Mouse (Mus musculus): ENCODE data around the gene Smpdl3b. TPM values are rescaled to one million over a fixed set of nuclear protein-coding genes. Genes with fewer than 3 reads are reported as not detected.
"Not testable (repeated sequence)": the region's sequence is repeated elsewhere in the genome, so short reads cannot be mapped to it uniquely, and the experiment has no call there.

The Smpdl3b gene
- polyA plus RNA-seq, 1 experiment: not detected

DNA sequence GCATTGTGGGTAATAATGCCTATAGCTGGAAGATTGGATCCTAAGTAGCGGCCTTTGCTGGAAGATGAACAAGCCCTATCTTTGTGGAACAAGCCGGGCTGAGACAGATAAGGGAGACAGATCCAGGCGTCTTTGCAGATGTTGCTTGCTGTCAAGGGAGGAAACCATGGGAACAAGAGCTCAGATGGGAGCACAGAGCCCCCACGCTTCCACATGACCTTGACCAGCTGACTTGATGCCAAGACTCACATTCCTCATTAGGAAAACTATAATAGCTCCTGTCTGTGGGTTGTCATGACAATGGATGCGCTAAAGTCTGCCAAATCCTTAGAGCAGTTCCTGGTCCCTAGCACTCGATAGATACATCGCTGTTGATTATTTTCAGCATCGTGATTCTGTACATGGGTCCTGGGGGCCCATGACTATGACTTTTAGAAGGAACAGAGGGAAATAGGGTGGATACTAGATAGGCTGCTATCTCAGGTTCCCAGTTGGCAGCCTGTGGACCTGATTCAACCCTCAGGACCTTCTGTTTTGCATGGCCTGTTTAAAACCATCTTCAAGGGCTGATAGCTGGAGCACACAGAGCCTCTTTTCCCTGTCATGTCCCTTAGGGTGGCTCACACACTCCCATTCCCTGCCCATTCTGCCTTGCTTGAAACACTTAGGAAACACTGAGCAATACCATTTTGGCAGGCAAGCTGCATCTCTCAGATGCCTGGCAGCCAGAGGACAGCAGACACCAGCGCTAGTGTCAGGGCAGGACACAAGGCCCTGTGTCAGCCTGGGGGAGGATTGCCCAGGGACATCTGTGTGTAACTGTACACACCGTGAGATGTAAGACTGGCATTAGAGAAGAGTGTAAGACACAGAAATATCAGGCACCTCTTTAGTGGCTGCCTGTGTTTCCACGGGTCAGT is 12.8 kb downstream of the Smpdl3b start:
- peaks cover 7% of the 10 kb centered on the region; the same call in 1 of the 2 replicates for H3K4me1 ChIP-seq (ENCODE audit: control insufficient read depth, insufficient read depth, low read length)
- 41% methylated on average over 11 of the region's 11 CpGs for WGBS
- H3K27ac ChIP-seq (ENCODE audit: insufficient read depth, low read depth, low read length): no peak overlapping the region; the same call in 1 of the 2 replicates
- TF ChIP-seq POLR2A (IDR thresholded peaks at IDR 0.05; ENCODE audit: insufficient read depth, low read depth, low read length): no peak
- no peak for TF ChIP-seq CTCF (IDR thresholded peaks at IDR 0.05; ENCODE audit: insufficient read depth, low read depth, low read length)
- no peak overlapping the region for H3K4me3 ChIP-seq (ENCODE audit: insufficient read depth, low read depth, low read length)

DNA sequence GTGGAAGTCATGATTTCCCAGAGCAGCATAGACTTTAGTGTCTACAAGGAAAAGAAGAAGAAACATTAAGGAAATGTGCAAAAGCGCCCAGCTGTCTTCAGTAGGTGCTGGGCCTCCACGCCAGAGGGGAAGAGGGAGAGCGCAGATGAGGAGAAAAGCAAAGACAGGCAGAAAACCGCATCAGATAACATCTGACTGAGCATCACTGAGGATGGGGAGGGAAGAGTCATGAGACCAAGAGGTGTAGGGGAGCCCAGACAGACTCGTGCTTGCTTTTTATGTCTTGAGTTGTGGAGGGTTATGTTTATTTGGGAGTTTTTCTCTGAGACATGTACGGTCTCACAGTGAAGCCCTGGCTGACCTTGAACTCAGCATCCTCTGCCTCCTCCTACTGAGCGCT is 15.6 kb downstream of the Smpdl3b start:
- WGBS: 94% methylated on average over 7 of the region's 7 CpGs
- TF ChIP-seq POLR2A (IDR thresholded peaks at IDR 0.05; ENCODE audit: insufficient read depth, low read depth, low read length) (no peak), CTCF (IDR thresholded peaks at IDR 0.05; ENCODE audit: insufficient read depth, low read depth, low read length) (no peak)
- Histone ChIP-seq H3K4me1 (ENCODE audit: control insufficient read depth, insufficient read depth, low read length) (peaks cover 7% of the 10 kb centered on the region; the same call in 1 of the 2 replicates), H3K27ac (ENCODE audit: insufficient read depth, low read depth, low read length) (no peak overlapping the region), H3K4me3 (ENCODE audit: insufficient read depth, low read depth, low read length) (no peak overlapping the region)

DNA sequence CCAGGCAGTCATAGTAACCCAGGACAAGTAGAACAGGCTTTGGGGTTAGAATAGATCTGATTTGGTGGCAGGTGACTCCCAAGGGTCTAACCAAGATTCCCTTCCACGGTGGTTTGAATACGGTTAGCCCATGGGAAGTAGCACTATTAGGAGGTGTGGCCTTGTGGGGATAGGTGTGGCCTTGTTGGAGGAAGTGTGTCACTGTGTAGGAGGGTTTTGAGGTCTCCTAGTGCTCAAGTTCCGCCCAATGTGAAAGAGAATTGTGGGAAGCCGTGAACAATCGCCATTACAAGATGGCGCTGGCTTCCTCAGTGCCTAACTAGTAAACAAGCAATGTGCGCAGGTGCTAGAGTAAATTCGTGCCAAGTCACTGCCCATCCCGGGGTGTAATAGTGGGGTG is 19.9 kb downstream of the Smpdl3b start:
- H3K27ac ChIP-seq (ENCODE audit: insufficient read depth, low read depth, low read length); H3K4me3 ChIP-seq (ENCODE audit: insufficient read depth, low read depth, low read length); H3K4me1 ChIP-seq (ENCODE audit: control insufficient read depth, insufficient read depth, low read length): not testable (repeated sequence)
- 93% methylated on average over 9 of the region's 9 CpGs for WGBS

DNA sequence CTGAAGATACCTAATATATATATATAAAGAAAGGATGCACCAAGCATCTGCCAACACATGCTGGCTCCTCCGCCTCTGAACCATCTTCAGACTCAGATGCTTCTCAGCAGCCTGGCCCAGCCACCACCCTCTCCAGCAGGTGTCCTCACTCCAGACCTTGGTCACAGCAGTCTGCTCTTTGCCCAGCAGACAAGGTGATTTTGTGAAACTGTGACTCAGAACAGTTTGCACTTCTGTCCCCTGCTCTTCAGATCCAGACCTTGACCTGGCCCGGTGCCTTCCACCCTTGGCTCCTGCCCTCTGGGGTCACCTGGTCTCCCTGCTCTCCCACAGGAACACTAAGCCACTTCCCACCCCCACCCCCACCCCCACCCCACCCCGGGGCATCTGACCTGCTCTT is 21.2 kb downstream of the Smpdl3b start:
- H3K4me1 ChIP-seq (ENCODE audit: control insufficient read depth, insufficient read depth, low read length): peaks cover 7% of the 10 kb centered on the region
- 69% methylated on average over 3 of the region's 3 CpGs for WGBS
- H3K4me3 ChIP-seq (ENCODE audit: insufficient read depth, low read depth, low read length): no peak overlapping the region
- no peak overlapping the region for H3K27ac ChIP-seq (ENCODE audit: insufficient read depth, low read depth, low read length)
- TF ChIP-seq CTCF (IDR thresholded peaks at IDR 0.05; ENCODE audit: insufficient read depth, low read depth, low read length): no peak
- no peak for TF ChIP-seq POLR2A (IDR thresholded peaks at IDR 0.05; ENCODE audit: insufficient read depth, low read depth, low read length)

DNA sequence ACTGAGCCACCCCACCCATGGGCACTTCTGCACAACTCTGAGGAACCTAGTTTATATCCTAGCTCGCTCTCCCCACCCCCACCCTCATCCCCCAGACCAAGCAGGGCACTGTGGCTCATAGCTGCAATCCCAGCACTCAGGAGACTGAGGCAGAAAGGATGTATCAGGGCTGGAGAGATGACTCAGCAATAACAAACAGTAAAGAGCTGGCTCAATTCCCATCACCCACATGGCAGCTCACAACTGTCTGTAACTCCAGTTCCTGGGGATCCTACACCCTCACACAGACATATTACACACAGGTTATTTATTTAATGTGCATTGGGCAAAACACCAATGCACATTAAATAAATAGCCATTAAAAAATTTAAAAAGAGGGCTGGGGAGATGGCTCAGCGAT is 21.7 kb downstream of the Smpdl3b start:
- H3K27ac ChIP-seq (ENCODE audit: insufficient read depth, low read depth, low read length): no peak overlapping the region
- peaks cover 7% of the 10 kb centered on the region for H3K4me1 ChIP-seq (ENCODE audit: control insufficient read depth, insufficient read depth, low read length)
- TF ChIP-seq CTCF (IDR thresholded peaks at IDR 0.05; ENCODE audit: insufficient read depth, low read depth, low read length) (no peak), POLR2A (IDR thresholded peaks at IDR 0.05; ENCODE audit: insufficient read depth, low read depth, low read length) (no peak)
- no peak overlapping the region for H3K4me3 ChIP-seq (ENCODE audit: insufficient read depth, low read depth, low read length)
- WGBS: 73% methylated on average over 2 of the region's 2 CpGs

DNA sequence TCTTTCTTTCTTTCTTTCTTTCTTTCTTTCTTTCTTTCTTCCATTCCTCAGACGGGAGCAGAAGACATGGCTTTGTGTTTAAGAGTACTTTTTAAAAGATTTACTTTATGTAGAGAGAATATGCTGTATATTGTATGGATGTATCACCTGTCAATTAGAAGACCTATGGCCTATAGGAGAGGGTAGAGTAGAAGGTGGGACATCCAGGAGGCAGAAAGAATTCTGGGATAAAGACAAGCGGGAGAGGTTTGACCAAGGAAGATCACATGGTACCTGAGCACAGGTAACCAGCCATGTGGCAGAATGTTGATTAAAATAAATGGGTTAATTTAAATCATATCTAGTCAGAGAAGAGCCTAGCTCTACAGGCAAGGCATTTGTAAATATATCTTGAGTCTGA is 22.3 kb downstream of the Smpdl3b start:
- Histone ChIP-seq H3K4me3 (ENCODE audit: insufficient read depth, low read depth, low read length) (no peak overlapping the region), H3K27ac (ENCODE audit: insufficient read depth, low read depth, low read length) (no peak overlapping the region), H3K4me1 (ENCODE audit: control insufficient read depth, insufficient read depth, low read length) (peaks cover 7% of the 10 kb centered on the region)
- TF ChIP-seq CTCF (IDR thresholded peaks at IDR 0.05; ENCODE audit: insufficient read depth, low read depth, low read length) (no peak), POLR2A (IDR thresholded peaks at IDR 0.05; ENCODE audit: insufficient read depth, low read depth, low read length) (no peak)
- 92% methylated on average over 2 of the region's 2 CpGs for WGBS

DNA sequence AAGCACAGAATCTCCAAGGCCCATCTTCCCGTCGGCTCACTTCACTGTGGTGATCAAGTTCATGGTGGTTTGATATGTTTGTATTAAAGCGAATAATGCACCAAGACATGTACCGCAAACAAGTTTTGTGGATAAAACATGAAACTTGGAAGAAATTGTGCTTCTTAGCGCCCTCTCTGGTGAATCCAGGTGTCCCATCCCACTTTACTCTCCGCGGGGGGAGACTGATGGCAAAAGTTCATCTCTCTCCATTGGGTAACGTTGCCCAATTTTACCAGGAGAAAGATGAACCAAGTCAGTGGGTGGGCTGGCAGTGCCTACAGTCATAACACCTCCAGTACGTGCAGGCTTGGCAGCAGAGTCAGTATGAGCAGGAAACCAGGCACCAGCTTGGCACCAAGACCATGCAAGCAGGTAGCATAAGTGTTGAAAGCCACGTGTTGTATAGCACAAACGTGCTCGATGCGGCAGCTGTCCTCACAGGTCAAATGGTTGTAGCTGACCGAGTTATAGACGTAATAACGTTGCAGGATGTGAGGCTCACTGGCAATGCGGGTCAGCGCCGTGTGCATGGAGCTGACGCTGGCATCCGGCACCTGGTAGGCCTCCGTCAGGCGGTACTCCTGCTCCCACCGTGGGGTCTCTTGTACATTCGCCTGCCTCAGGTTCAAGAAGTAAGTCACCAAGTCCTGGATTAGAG is 23.8 kb downstream of the Smpdl3b start:
- Histone ChIP-seq H3K27ac (ENCODE audit: insufficient read depth, low read depth, low read length) (no peak overlapping the region), H3K4me1 (ENCODE audit: control insufficient read depth, insufficient read depth, low read length) (peaks cover 7% of the 10 kb centered on the region), H3K4me3 (ENCODE audit: insufficient read depth, low read depth, low read length) (no peak overlapping the region)
- no peak for TF ChIP-seq CTCF (IDR thresholded peaks at IDR 0.05; ENCODE audit: insufficient read depth, low read depth, low read length)
- TF ChIP-seq POLR2A (IDR thresholded peaks at IDR 0.05; ENCODE audit: insufficient read depth, low read depth, low read length): no peak
- 94% methylated on average over 25 of the region's 25 CpGs for WGBS

DNA sequence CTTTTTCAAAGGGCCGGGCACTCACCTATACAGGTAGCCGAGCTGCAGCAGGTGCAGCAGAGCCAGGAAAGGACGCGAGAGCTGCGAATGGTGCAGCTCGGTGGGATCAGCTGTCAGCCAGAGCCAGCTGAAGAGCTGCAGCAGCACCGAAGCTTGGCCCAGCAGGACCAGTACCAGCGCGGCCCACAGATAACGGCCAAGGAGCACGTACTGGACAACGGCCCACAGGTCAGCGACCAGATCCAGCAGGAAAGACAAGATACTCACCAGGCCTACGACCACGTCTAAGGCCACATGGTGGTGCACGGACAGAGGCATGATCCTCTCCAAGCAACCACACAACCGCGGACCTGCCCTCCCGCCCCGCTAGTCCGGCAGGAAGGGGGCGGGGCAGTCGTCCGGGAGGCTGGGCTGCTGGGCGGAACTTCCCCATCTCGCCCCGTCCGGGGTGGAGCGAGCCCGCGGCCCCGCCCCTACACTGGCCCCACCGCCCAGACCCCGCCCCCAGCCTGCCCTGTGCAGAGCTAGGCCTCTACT is 24.8 kb downstream of the Smpdl3b start, which contains the start of gene Xkr8:
Gene Xkr8 (minus strand): TSS at position 399 of the 537 bp plus-strand sequence.
- peak within 1 kb of the TSS; percentile 49 for H3K4me3 ChIP-seq (ENCODE audit: insufficient read depth, low read depth, low read length)
- TF ChIP-seq CTCF (IDR thresholded peaks at IDR 0.05; ENCODE audit: insufficient read depth, low read depth, low read length) (no peak), POLR2A (IDR thresholded peaks at IDR 0.05; ENCODE audit: insufficient read depth, low read depth, low read length) (no peak)
- WGBS: 4% methylated on average over 34 of the region's 34 CpGs
- peaks cover 7% of the 10 kb centered on the region for H3K4me1 ChIP-seq (ENCODE audit: control insufficient read depth, insufficient read depth, low read length)
- no peak within 1 kb of the TSS for H3K27ac ChIP-seq (ENCODE audit: insufficient read depth, low read depth, low read length)

DNA sequence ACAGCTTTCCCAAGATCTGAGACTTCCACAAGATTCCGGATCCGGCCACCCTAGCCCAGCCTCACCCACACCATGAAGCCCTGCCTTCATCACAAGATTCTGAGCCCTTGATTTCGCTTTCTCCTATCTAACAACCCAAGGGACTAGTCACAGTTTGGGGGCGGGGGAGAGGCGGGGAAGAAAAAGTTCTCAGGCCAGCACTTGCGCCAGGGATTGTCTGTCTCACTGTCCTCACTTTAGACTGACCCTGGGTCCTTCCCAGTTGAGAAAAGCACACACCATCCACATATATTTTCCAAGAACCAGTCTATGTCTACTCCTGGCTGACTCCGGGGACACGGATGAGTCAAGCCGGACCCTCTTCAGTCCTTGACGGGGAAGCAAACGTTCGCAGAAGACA is 25.4 kb downstream of the Smpdl3b start:
- Histone ChIP-seq H3K4me1 (ENCODE audit: control insufficient read depth, insufficient read depth, low read length) (peaks cover 7% of the 10 kb centered on the region), H3K27ac (ENCODE audit: insufficient read depth, low read depth, low read length) (no peak overlapping the region), H3K4me3 (ENCODE audit: insufficient read depth, low read depth, low read length) (peak overlapping the region; percentile 49)
- no peak for TF ChIP-seq CTCF (IDR thresholded peaks at IDR 0.05; ENCODE audit: insufficient read depth, low read depth, low read length)
- no peak for TF ChIP-seq POLR2A (IDR thresholded peaks at IDR 0.05; ENCODE audit: insufficient read depth, low read depth, low read length)
- 54% methylated on average over 12 of the region's 12 CpGs for WGBS
